Mouse (Mus musculus) G1E-ER4 (cell line): ENCODE results near the gene Ppil1. TPM values are rescaled to one million over a fixed set of nuclear protein-coding genes. Genes with fewer than 3 reads are reported as not detected.

Experiments used
- GATA1 ChIP-seq: IDR thresholded peaks from one replicate; pipeline ENCODE4 v1.8.0; 2012; ENCODE audit warnings: low read length, inconsistent platforms
- polyA plus RNA-seq: library from polyadenylated mRNA; stranded (reverse); fragments of >175 nt; gene quantifications from 2 replicates; pipeline ENCODE4 v1.2.3, GENCODE M21; 2012

Ppil1 gene
- polyA plus RNA-seq, 1 experiment = 70.6 TPM

DNA sequence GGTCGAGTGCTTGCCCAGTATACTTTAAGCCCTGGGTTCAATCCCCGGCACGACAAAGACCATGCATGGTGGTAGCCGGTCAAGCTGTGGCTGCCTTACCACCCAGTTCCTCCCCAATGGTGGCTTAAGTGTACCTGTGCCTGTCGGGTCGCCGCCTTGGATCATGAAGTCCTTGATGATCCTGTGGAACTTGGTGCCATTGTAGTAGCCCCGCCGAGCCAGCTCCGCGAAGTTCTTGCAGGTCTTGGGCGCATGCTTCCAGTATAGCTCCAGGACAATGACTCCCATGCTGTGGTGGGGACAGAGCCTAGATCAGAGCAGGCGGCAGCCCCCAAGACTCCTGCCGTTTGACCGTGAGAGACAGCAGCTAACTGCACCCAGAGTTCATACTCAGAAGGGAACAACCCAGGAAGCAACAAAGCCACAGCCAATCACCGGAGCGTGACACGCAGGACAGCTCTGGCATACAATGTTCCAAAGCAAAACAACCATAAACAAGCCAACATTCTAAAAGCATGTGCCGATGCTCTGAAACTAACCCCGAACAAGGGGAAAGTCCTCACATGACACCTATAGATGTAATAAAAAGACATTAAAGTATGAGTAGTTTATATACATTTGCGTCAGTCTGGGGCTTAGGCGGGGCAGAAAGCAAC, 2.3 kb downstream of the Ppil1 start:
- no peak for TF ChIP-seq GATA1

DNA sequence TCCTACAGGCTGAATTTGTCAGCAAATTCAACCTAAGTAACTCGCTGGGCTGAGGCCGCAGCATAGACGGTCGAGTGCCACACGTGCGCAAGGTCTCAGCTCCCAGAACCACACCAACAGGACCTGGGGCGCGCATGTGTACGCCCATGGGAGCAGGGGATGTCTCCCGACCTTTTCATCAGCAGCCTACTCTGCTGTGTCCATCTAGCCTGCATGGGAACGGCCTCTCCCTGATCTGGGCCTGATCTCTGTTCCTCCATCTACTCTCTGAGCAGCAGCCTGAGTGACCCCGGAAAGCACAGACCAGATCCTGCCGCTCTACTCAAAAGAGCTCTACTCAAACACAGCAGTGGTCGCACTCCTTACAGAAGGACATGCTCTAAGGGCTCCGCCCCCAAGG, 3.5 kb downstream of the Ppil1 start:
- TF ChIP-seq GATA1 = no peak

DNA sequence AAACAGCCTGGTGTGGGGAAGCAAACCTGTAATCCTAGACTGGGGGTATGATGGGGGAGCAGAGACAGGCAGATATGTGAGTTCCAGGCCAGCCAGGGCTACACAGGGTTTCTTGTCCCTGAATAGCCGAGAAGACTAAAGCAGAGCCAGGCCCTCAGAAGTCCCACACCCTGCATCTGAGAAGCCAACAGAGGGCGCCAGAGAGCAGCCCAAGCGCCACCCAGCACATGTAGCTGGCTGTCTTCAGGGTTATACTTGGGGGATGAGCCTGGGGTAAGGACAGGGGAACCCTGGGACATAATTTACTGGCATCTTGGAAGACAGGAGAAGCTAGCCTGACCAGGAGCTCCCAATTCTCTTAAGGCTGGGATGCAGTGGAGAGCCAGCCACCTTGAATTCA, 4.5 kb downstream of the Ppil1 start:
- no peak for TF ChIP-seq GATA1

DNA sequence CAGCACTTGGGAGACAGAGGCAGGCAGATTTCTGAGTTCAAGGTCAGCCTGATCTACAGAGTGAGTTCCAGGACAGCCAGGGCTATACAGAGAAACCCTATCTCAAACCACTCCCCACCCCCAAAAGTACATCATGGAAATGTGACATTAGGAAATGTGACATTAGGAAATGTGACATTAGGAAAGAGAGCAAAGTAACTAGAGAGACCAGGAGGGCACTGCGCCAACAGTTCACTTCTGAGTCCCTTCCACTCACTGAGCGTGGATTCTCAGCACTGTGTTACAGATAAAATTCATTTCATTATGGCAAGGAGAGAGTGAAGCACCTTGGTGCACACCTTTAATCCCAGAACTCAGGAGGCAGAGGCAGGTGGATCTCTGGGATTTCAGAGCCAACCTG, 5.1 kb downstream of the Ppil1 start:
- no peak for TF ChIP-seq GATA1

DNA sequence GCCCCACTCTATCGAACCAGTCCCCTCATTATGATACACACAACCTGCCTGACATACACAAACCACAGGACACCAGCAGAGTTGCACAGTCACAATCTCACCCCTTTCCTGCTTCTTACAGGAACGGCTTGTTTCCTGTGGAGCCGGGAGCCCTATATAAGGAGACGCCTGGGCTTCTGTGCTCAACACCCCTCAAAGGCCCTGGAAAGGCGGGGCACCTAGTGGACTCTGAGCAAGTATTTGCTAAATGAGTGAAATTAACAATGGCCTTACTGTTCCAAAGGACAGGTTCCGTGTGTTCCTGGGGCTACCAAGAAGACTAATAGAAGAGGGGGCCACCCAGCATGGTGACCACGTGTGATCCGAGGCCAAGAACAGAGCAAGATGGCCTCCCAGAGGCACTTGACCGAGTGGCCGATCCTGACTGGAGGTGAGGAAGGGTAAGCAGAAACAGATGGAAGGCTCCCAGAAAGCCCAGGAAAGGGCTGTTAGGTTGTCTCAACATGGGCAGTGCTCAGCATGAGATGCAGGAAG, 5.9 kb downstream of the Ppil1 start:
- no peak for TF ChIP-seq GATA1

DNA sequence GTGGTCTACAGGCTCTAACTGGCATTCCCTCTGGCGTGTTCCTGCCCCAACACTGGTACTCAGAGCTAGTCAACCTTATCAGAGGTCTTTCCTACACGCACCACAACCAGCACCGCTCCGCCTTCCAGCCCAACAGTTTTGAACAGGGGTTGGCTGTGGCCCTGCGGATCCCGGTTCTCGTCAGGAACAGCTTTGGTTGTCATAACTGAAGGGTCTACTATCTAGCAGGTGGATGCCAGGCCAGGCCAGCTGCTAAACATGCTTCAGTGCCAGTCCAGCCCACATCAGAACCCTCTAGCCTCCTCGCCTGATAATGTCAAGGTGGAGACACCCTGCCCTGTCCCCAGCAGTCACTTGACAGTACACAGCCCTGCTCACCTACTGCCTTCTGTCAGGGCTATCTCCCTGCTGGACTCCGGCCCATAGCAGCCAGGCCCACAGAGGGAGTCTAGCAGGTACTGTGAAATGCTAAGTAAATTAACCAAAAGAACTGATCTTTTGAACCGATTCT, 6.9 kb downstream of the Ppil1 start:
- no peak for TF ChIP-seq GATA1

DNA sequence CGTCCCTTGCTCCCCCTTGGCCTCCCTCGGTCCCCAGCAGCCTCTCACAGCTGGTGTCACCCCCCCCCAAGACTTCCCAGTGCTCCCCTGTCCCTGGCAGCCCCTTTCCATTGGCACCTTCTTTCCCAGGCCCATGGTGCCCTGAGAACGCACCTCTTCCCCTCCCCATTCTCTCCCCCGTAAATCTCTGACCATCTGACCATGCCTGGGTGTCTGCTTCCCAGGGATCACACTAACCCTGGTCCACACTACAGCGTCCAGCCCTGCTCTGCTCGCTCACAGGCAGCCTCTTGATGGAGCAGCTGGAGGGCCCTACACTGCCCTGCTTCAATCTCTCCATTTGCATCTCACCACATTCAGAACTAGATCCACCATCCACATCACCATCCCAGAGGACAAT, 7.5 kb downstream of the Ppil1 start:
- TF ChIP-seq GATA1 = no peak

DNA sequence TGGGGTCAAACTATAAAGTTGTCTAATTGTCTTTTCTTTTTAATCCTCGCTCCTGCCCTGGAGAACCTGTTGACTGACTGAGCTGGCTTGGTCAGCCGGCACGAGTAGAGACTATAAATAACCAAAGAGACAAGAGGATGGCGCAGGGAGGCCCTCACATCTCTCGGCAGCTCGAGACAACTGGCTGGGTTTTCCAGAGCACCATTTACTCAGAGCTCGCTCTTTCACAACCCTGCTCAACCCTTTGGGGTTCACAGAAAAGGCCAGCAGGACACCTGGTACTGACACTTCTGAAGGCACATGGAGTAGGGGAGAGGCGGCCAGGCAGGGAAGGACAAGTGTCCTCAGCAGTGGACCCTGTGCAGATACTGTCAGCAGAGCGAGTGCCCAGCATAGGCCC, 10.3 kb downstream of the Ppil1 start:
- TF ChIP-seq GATA1 = no peak

DNA sequence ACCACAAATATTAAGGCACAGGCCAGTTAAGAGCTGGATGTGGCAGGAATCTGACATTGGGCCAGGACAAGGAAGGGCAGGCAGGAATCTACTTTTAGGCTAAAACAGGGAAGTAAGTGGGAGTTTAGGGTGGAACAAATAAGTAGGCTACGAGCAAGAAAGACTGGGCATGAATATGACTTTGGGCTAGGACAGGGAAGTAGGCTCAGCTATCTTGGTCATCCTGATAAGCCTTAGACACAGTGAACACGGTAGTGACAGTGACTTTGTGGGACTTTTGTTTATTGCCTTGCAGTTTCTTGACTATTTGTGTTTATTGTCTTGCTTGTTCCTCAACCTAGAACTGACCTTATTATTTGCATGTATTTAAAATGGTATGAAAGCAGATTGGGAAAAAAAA, 10.8 kb downstream of the Ppil1 start:
- no peak for TF ChIP-seq GATA1

DNA sequence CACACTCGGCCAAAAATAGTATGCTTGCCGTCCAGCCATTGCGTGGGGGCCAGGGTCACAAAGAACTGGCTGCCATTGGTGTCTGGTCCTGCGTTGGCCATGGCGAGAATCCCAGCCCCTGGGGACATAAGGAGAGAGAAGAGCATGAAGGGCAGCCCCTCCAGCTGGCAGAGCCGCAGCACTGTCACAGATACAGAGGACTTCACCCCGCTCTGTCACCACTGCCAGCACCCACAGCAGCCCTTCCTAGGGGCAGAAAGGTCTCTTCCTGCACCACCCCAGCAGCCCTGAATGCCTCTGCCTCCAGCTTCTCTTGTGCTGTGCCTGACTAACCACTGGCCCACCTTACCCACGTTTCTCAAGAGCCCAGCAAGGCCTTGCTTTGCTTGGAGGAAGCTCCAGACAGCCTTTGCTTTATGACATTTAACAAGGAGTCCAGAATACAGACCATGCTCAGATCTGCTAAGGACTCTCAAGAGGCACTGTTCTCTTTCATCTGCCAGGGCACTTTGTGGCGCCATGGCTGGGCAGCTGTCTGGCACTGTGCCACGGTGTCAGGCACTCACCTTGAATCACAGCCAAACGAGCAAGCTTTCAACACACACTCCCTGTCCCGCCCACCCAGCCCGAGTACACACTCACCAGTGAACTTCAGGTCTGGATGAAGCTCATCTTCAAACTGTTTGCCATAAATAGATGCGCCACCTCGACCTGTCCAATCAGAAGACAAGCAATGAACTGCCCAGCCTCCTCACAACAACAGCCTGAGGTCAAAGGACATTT, 12.2 kb downstream of the Ppil1 start:
- no peak for TF ChIP-seq GATA1

DNA sequence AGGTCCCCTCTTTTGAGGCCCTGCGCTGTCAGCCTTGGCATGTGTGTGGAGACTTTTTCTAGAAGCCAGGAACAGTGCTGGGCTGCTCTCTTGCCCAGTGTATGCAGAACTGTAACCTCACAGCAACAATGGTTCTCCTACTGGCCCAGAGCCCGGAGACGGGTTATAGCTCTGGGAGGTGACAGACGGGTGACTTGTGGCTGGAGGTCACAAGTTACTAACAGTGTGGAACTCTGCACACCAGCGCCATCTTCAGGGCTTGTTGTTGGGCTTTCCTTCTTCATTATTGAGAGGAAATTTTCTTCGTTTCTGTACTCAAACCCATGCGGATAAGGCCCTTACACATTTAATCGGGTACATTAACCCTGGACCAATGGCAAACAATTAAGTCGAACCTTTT, 14.5 kb downstream of the Ppil1 start:
- no peak for TF ChIP-seq GATA1

DNA sequence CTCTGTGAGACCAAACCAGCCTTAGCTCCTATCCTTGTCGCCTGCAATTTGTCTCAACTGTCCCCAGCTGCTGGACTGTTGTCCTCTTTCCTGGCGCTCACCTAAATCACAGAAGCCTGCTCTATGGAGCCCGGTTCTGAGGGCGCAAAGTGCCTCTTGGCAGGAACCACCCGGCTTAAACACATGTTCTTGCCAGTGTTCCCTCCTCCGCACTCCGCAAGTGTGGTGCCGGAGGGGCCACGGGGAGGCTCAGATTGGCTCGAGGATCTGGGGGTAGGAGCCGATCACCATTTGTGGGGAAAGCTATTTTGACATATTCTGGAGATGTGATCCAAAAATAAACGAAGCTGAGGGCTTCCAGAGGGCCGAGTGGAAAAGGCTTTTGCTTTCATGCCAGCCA, 16.1 kb downstream of the Ppil1 start:
- no peak for TF ChIP-seq GATA1

DNA sequence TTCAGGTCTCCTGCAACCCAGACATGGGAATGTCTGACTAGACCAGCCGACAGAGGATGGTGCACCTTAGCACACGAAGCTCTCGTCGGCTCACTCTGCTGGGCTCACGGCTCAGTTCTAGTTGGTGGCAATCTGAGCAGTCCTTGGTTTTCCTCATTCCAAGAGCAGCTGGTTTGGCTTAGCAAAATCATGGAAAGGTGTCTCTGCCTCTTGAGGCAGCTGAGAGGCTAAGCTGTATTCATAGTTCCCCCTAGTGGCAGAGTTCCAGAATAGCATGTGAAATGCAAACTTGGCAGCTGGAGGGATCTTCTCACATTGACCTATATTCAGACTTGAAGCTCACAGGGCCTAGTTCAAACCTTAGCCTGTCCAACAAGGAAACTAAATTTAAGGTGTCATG, 17.4 kb downstream of the Ppil1 start:
- no peak for TF ChIP-seq GATA1

DNA sequence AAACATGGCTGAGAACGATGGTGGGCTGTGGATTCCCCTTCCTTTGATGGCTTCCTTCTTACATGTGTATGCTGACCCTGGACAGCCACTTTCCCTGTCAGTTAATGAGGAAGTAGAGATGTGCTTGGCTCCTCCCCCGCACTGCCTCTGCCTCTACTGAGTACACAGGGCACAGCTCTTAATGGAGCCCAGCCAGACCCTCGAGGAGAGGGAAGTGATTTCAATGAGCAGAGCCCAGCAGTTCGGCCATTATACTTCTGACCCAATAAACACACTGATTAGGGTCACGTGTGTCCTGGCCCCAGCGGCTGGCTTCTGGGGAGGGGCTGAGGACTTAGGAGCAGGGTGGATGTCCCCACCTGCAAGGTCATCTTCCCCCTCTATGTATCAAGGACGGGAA, 18.3 kb downstream of the Ppil1 start:
- TF ChIP-seq GATA1 = no peak

DNA sequence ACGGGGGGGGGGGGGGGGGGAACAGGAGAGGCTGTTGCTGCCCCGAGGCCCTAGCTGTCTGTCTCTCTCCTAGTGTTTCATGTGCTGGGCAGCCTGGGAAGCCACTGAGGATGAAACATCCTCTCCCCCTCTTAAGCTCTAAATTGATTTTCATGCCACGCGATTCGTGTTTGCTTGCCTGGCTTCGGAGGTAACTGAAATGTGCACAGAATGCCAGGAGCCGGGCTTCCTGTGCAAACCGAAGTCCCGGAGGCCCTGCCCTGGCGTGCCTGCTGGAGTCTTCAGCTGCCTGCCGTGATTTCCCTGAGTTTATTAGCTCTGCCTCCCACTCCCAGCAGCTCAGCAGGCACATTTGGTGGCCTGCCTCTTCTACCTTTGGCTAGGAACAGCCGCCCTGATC, 19.1 kb downstream of the Ppil1 start:
- no peak for TF ChIP-seq GATA1

DNA sequence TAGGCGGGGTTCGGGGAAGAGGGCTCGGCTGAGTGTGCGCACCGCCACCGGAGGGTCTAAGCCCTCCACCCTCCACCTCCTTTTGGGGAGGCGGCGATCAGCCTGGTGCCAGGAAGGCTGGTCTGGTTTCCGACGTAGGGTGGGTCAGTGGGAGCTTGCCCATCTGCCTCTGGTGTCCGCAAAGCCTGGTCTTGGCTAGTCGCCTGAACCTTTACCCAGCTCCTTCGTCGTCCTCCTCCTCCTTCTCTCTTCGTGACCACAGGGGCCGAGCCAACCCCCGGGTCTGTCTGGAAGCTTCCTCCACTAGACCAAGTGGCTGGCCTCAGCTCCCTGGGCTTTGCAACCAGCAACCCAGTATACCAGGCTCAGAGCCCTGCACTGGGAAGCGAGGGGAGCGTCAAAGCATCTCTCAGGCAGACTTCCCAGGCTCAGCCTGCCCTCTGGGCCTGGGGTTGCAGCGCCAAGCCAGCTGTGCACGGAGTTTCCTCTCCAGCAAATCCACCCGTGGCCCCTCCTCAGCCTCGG, 25.5 kb downstream of the Ppil1 start:
- TF ChIP-seq GATA1 = no peak
